Mouse (Mus musculus) CD8-positive naive resting alpha-beta T cell, adult 2 months (primary cell): Measurements from ENCODE around the gene Tmem120b.

Experiments used
- DNase-seq, 2 experiments: peaks; one replicate each; pipeline ENCODE4 v3.0.0; 2022; ENCODE audit warnings: low read depth in 2 of 2, low spot score in 2 of 2

The Tmem120b gene

GRCm38 (mm10) chr5:123156763-123157162 is 88.5 kb downstream of the Tmem120b start:
- DNase-seq: no peak

GRCm38 (mm10) chr5:123157972-123158371 is 89.8 kb downstream of the Tmem120b start:
- no peak for DNase-seq

GRCm38 (mm10) chr5:123159446-123159845 is 91.2 kb downstream of the Tmem120b start:
- no peak for DNase-seq

GRCm38 (mm10) chr5:123159866-123160265 is 91.7 kb downstream of the Tmem120b start:
- DNase-seq: no peak

- DNase-seq: no peak
These were observed 92.1 kb downstream of the Tmem120b start for GRCm38 (mm10) chr5:123160341-123160740.

- DNase-seq: no peak
These were observed 94.7 kb downstream of the Tmem120b start for GRCm38 (mm10) chr5:123162942-123163341.

- no peak for DNase-seq
These were observed 98.2 kb downstream of the Tmem120b start for GRCm38 (mm10) chr5:123166437-123166836.
